Mouse (Mus musculus): Measurements from ENCODE around the gene Ptpn4. TPM values are rescaled to one million over a fixed set of nuclear protein-coding genes. Genes with fewer than 3 reads are reported as not detected.

The Ptpn4 gene
- total RNA-seq, 2 experiments from 2014 or later, result 10.1 to 21.0 TPM

DNA sequence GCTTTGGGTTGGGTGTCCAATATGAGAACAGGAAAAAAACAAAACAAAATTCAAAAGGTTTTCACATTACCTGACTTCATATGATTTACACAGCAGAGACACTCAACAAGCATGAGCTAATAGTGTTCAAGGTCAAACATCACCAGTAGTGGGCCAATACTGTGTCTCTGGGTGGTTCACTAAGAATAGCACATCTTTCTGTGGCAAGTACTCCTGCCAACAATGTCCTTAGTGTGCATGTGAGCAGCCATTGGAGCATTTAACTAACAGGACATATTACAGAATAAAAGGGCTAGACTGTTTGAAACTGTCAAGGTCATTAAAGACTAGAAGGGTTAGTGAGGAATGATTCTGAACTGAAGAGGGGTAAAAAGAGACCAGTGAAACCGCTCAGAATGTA lies 9.3 kb downstream of the Ptpn4 start:
- ATAC-seq (replicated peaks; ENCODE audit: low FRiP score, low TSS enrichment, poor library complexity, severe bottlenecking), result no peak

DNA sequence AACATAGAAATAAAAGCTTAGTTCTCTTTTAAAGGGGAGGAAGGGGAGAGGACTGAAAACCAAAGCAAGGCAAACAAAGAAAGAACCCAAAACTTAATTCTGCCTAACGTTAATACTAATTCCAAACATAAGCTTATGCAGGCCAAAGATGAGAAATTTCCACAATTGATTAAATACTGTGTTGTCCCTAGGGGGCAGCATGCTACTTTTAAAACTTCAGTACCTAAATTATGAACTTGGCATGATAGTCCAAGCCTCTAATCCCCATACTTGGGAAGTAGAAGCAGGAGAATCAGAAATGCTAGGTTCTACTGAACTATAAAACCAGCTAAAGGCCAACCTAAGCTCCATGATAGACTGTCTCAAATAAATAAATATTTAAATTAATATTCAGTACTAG lies 18.7 kb downstream of the Ptpn4 start:
- ATAC-seq (replicated peaks; ENCODE audit: low FRiP score, low TSS enrichment, poor library complexity, severe bottlenecking), result peak; percentile 59; the same call in 1 of the 2 replicates

DNA sequence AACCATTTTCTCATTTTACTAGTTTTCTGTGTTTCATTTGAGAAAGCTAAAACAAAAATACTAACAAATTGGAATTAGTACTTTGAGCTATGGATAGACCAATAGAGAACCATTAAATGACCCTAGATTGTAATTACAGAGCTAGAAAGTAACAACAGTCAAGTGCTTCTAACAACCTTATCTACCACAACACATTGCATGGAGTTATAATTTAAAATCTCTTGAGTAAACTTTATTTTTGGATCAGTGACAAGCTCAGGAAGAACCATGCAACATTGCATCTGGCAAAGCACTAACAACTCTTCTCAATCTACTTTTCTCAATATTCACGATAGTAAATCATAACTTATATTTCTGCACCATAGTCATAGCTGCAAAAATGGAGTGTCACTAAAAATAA lies 29.7 kb downstream of the Ptpn4 start:
- peak; percentile 68 for ATAC-seq (replicated peaks; ENCODE audit: low FRiP score, low TSS enrichment, poor library complexity, severe bottlenecking)

DNA sequence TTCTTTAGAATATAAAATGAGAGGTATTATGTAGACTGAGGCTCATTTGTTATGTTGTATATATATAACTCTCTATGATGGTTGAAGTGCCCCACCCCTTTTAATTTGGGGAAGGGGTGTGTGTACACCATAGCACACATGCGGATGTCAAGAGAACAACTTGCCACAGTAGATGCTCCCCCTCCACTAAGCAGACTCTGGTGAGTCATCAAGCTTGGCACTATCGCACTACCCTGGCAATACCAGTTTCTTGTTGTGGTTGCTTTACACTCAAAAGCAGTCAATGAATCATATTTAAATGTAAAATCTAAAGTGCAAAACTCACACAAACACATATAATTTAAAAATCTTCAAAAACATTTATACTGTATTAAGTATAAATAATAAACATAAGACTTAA lies 31.4 kb downstream of the Ptpn4 start:
- no peak for ATAC-seq (replicated peaks; ENCODE audit: low FRiP score, low TSS enrichment, poor library complexity, severe bottlenecking)

DNA sequence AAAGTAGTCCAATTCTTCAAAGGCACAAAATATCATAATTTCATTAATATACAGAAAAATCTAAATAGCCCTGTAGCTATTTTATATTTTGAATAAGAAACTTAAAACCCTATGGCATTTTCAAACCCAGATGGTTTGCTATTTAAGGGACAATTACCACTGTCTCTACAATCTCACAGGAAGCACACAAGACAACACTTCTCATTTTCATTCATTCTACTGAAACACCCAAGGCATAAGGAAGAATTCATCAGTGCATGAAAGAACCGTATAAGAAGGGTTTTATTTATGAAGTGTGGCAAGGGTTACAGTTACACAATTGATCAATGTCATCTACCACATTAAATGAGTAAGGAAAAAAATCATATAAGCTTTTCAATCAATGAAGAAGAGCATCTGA lies 32.8 kb downstream of the Ptpn4 start:
- ATAC-seq (replicated peaks; ENCODE audit: low FRiP score, low TSS enrichment, poor library complexity, severe bottlenecking), result no peak

DNA sequence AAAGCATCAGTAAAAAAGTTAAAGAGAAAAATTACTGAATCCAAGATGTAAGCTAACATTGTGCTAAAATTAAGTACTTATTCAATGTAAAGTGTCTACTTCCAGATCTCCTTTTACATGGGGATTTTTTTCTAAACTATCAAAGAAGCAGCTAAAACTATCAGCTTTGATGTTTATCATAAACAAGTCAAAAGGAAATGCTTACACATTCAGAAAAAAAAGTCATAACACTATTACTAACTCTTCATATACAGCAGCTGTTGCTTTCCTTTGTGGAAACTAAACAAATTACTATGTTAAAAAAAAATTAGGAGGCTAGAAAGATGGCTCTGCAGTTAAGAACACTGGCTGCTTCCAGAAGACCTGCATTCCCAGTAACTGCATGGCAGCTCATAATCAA lies 42.2 kb downstream of the Ptpn4 start:
- no peak for ATAC-seq (replicated peaks; ENCODE audit: low FRiP score, low TSS enrichment, poor library complexity, severe bottlenecking)

DNA sequence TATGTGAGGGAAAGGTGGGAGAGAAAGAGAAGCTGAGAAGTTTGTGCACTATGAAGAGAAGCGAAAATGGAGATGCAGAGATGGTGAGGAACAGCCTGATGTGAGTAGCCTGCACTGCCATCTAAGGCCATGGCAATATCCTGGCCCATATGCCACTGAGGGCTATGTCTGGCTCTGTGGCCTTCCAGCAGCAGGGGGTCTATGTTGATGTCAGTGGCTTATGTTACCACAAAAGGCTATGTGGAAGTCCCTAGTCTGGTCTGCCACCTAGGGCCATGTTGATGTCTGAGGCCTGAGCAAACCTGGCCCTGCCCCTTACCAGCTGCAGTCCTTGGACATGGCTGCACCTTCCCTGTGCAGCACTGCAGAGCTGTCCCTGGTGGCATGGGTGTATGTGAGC lies 43.1 kb downstream of the Ptpn4 start:
- no peak for ATAC-seq (replicated peaks; ENCODE audit: low FRiP score, low TSS enrichment, poor library complexity, severe bottlenecking)

DNA sequence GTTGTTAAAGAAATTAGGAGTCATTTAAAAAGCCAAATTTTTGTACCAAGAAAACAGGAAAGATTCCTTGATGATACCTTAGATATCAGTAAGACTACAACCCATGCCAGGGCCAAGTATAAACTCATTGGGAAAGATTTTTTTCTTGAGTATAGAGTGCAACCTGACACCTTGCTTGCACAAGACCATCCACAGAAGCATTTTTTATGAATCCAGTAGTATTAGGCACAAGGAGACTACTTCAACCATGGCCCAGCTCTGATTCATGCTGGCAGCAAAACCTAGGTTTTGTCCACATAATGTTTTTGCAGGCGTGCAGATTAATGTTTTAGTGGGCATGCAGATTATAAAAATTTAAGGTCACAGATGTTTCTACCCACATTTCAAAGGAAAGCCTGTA lies 46.8 kb downstream of the Ptpn4 start:
- no peak for ATAC-seq (replicated peaks; ENCODE audit: low FRiP score, low TSS enrichment, poor library complexity, severe bottlenecking)

DNA sequence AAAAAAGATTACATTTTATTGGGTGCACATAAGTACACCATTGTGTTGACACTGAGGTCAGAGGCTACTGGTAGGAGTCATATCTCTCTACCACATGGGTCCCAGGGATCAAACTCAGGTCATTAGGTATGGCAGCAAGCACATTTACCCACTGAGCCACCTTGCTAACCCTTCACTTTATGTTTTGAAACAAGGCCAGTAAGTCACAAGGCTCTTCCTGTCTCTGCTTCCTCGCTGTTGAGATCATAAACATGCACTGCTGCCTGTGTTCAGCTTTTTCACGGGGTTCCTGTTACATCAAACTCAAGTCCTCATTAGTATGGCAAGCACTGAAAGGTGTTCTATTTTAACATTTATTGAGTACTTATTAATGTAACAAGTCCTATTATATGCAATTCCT lies 61.5 kb downstream of the Ptpn4 start:
- no peak for ATAC-seq (replicated peaks; ENCODE audit: low FRiP score, low TSS enrichment, poor library complexity, severe bottlenecking)

DNA sequence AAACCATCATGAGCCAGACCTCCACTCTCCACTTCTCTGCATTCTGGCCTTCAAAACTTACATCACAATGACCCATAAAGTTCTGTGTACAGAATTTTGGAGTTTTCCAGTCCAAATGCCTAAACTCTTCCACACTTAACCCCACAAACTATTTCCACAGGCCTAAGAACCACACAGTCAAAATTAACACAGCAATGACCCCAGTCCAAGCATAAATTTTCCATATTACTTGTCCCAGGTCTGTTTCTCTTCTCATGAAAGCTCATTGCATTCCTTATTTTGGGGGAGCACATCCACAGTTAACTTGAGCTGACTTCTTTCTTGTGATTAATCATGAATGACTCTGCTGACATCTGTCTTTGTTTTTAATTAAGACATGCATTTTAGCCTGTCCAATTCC lies 101.7 kb downstream of the Ptpn4 start:
- ATAC-seq (replicated peaks; ENCODE audit: low FRiP score, low TSS enrichment, poor library complexity, severe bottlenecking), result no peak

DNA sequence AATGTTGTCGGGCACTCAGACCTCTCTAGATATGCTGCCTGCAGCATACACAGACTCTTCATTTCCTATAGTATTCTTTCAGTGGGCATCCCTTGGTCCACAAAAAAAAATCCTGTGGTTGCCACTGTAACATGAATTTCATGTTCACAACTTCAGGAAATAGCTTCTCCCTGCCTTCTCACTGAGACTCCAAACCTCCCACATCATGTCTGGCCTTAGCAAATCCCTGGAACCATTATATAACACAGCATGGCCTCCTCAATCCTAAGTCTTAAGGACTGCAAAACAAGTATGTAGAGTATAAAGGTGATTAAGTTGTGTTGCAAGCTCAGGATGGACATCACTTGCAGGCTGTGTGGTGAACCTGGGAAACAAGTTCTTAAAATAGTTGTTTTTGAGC lies 102.6 kb downstream of the Ptpn4 start:
- ATAC-seq (replicated peaks; ENCODE audit: low FRiP score, low TSS enrichment, poor library complexity, severe bottlenecking), result no peak

DNA sequence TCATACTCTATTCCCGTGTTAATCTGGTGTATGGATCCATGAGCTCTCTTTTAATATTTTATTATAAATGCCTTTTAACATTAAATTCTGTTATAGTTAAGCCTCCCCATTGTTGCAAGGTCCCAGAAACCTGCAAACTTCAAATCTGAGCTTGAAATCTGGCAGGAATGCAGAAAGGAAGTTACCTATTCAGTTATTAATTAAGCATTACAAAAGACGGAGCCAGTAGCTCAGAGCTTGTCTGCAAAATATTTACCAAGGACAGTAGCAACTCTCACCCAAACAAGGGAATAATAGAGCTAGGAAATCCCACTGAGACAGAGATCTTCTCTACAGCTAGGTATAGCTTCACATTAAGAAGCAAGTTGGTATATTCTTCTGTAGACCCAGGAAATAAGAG lies 106.2 kb downstream of the Ptpn4 start:
- ATAC-seq (replicated peaks; ENCODE audit: low FRiP score, low TSS enrichment, poor library complexity, severe bottlenecking), result no peak

DNA sequence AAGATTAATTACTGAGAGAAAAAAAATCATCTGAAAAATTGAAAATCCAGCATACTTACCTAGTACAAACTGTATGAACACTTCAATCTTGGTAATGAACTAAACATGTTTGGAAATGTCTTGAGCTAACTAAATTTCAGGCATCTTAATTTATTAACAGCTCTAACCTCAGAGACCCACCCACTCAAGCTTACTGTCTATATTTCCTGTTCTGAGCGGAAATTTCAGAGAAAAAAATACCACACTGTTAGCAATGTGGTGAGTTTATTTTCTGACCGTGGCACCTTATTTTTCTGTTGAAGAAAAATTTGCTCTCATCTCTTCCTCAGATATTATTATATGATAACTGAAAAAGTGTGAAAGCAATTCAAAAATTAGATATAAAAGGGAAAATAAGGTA lies 124.4 kb downstream of the Ptpn4 start:
- no peak for ATAC-seq (replicated peaks; ENCODE audit: low FRiP score, low TSS enrichment, poor library complexity, severe bottlenecking)

DNA sequence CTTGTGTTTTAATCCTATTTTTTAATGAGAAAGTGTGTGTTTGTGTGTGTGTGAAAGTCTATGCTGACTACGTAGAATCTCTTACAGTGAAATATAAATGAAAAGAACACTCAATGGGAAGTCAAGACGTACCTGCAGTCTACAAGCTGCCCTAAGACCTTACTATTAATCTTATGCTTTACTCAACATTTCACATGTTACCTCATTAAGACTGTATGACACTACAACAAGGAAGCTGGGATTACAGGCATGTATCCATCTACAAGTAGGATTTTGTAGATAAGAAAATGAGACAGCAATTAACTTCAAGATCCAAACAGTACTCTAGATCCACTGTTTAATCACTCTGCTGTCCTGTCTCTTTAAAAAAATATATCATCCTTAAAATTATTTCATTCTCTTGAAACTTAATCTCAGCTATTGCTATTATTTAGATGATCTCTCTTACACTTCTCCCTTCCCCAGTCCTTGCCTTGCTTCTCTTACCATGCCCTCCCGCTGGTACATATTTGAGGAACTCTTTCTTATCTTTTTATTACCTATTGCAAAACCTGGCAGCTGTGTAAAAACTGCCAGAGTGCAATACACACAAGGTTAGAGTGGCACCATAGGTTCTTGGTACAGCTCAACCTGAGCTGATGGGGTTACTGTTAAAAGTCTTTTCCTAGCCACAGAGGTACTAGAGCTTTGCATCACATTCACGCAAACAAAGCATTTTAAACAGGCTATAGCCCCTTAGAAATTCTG lies 130.8 kb downstream of the Ptpn4 start:
- ATAC-seq (replicated peaks; ENCODE audit: low FRiP score, low TSS enrichment, poor library complexity, severe bottlenecking), result no peak

DNA sequence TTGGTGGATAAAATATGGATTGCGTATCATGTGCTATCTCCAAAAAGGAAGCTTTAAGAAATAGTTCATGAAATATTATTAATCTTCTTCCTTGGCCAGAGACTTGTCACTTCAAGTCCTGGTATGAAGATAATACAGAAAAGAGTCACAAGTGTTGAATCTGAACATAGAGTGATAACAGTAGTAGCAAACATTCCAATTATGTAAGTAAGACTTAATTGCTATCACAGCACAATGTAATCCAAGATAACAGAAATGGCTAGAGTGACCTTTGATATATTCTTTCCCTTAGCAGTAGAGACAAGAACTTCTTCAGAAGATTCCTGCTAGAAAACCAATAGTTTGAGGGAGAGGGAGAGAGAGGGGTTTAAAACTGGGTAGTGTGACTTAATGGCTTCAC lies 140.6 kb downstream of the Ptpn4 start:
- ATAC-seq (replicated peaks; ENCODE audit: low FRiP score, low TSS enrichment, poor library complexity, severe bottlenecking), result peak; percentile 65; the same call in 1 of the 2 replicates

DNA sequence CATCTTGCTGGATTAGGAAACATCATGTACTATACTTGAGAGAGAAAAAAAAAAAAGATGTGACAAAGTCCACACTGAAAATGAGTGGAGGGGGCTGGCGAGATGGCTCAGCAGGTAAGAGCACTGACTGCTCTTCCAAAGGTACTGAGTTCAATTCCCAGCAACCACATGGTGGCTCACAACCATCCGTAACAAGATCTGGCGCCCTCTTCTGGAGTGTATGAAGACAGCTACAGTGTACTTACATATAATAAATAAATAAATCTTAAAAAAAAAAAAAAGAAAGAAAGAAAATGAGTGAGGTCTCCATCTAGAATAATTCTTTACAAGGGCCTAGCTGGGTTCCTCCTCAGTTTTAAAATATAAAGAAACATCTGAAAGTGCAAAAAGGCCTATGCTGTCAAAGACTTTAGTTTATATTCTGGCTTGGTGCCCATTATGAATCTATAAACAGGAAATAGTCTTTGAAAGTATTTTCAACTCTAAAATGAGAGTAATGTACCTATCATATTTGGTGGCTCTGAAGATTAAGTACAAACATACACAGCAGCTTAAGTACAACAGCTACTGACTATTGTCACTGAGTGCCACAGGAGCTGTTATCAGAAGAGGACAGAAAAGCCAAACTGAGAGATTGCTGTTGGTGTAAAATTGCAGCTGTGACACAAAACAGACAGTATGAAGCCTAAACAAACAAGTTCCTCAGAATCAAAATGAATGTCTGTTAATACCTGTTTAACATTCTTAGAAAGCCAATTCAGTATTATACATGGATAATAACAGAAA lies 151.4 kb downstream of the Ptpn4 start:
- ATAC-seq (replicated peaks; ENCODE audit: low FRiP score, low TSS enrichment, poor library complexity, severe bottlenecking), result peak; percentile 100

DNA sequence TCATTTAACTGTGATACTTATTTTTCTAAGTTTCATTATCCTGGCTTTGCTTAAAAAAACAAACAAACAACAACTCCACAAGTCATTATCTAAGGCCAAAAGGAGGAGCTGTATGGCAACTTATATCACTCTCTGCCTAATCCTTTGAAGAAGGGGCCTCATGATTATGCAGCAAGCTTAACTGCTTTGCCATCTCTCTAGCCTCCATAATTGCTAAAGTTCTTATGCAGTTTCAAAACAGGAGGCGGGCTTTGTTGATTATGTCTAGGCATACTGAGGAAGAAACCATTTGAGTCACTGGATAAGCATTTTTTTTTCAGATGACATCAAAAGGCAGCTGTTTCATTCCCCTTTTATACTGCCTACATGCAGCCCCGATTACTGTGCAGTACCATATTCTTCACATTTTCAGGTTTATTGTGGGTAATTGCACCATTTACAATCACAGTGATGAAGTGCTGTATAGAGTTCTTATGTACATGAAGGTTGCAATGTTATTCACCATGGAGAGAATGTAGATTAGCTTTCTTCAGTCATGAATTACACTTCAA lies 155.7 kb downstream of the Ptpn4 start:
- no peak for ATAC-seq (replicated peaks; ENCODE audit: low FRiP score, low TSS enrichment, poor library complexity, severe bottlenecking)

DNA sequence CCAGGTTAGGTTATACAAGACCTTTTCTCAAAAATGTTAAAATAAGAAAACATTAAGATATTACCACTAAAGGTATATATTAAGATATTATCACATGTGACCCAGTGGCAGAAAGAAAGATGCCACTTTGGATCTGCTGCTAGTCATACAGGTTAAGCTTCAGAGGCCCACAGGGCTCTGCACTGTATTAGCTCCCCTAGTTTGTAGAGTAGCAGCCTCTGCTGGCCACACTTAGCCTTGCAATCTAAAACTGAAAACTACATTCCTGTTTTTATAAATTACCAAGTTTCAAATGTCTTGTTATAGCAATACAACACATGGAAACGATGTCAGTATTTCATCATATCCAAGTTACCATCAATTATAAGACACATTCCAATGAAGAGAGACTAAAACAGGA lies 162.4 kb downstream of the Ptpn4 start:
- peak; percentile 93 for ATAC-seq (replicated peaks; ENCODE audit: low FRiP score, low TSS enrichment, poor library complexity, severe bottlenecking)

DNA sequence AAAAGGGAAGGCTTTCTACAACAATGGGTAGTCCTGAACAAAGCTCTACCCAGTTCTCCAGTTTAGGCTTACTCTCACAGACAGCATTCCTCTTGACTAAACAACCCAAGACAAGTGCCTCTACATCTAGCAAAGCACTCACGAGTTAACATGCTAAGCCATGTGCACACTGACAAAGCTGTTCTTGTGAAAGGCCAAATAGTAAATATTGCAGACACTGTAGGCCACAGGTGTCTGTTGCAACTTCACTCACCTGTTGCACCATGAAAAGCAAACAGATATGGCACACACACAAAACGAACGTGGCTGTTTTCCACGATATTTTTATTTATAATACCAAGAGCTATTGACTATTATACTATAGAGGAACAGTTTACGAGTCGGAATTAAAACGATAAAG lies 170.5 kb downstream of the Ptpn4 start:
- no peak for ATAC-seq (replicated peaks; ENCODE audit: low FRiP score, low TSS enrichment, poor library complexity, severe bottlenecking)

DNA sequence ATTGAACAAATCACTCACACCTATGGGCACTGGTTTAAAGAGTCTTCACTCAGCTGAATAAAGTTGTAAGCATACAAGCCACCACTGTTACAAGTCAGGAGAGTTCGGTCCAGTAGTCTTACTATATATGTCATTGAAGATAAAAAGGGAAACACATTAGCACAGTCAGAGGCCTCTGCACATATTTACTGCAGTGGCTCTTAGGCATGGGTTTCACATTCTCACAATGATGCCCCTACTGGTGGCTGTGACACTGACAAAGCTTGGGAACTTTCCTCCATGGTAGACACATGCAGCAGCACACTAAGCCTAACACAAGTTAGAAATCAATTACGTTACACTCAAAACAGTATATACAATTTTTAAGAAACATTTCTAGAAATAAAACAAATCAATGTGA lies 183.1 kb downstream of the Ptpn4 start:
- peak; percentile 81 for ATAC-seq (replicated peaks; ENCODE audit: low FRiP score, low TSS enrichment, poor library complexity, severe bottlenecking)

DNA sequence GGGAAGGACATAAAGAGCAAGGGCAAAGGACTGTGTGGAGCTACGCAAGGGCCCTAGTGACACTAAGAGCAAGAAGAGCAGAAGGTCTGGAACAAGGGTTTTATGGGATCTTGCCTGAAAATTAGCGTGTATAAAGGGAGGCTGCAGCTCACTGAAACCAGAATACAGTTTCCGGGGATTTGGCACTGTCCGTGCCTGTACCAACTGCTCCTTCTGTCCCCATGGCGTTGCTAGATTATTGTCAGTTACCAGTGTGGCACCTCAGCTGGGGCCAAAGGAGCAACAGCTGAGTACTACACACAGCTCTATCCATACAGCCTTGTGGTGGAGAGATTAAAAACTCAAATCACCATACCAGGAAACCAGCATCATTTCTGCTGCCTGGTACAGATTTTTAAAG lies 187.0 kb downstream of the Ptpn4 start:
- ATAC-seq (replicated peaks; ENCODE audit: low FRiP score, low TSS enrichment, poor library complexity, severe bottlenecking), result no peak

Data from megakaryocyte-erythroid progenitor cell, adult 5-6 weeks (primary cell).